Mouse (Mus musculus): ENCODE measurements around the gene Fbxw18. TPM values are rescaled to one million over a fixed set of nuclear protein-coding genes. Genes with fewer than 3 reads are reported as not detected.
"Not testable (repeated sequence)": the region's sequence is repeated elsewhere in the genome, so short reads cannot be mapped to it uniquely, and the experiment has no call there.

Fbxw18 gene
- polyA plus RNA-seq (2016; fragmentation: Nextera tagmentation; extraction: Ambion mirVana) = 0.14 TPM in 1 of 2 replicates, not detected in the other

GRCm38 (mm10) chr9:109702600-109702999 is at the start of gene Fbxw18:
Fbxw18 (minus strand) TSS chr9:109702700.
- not testable (repeated sequence) for ATAC-seq (ENCODE audit: insufficient number of reproducible peaks, insufficient read depth, low FRiP score, low TSS enrichment); H3K36me3 ChIP-seq; H3K4me1 ChIP-seq; H3K27me3 ChIP-seq; H3K4me3 ChIP-seq; H3K4me2 ChIP-seq (replicated peaks); H3K9me3 ChIP-seq; H3K27ac ChIP-seq; H3K9ac ChIP-seq
- WGBS = 74% methylated on average over 4 of the region's 4 CpGs

- not testable (repeated sequence) for H3K9ac ChIP-seq; ATAC-seq (ENCODE audit: insufficient number of reproducible peaks, insufficient read depth, low FRiP score, low TSS enrichment); H3K9me3 ChIP-seq; H3K4me1 ChIP-seq; H3K27ac ChIP-seq; H3K4me2 ChIP-seq (replicated peaks); H3K4me3 ChIP-seq; H3K27me3 ChIP-seq; H3K36me3 ChIP-seq
- 88% methylated on average over 3 of the region's 3 CpGs for WGBS
Measured at GRCm38 (mm10) chr9:109745989-109746388, 43.5 kb upstream of the Fbxw18 start, which contains the start of gene Fbxw26. Fbxw26 (minus strand) TSS chr9:109746089.

- H3K27ac ChIP-seq = no peak overlapping the region
- WGBS = 8% methylated on average over 1 of the region's 1 CpGs
- no peaks in the 10 kb centered on the region for H3K27me3 ChIP-seq
- H3K4me1 ChIP-seq = no peaks in the 10 kb centered on the region
- no peaks in the 10 kb centered on the region for H3K9me3 ChIP-seq
- no peaks in the 10 kb centered on the region for H3K36me3 ChIP-seq
- no peak overlapping the region for H3K4me2 ChIP-seq (replicated peaks)
- no peak overlapping the region for H3K4me3 ChIP-seq
- ATAC-seq (ENCODE audit: insufficient number of reproducible peaks, insufficient read depth, low FRiP score, low TSS enrichment) = no peak
- H3K9ac ChIP-seq = no peak overlapping the region
Measured at GRCm38 (mm10) chr9:109685299-109685698, 17.2 kb downstream of the Fbxw18 start.

GRCm38 (mm10) chr9:109664552-109664951 is 37.9 kb downstream of the Fbxw18 start, which contains the start of gene Fbxw25:
Fbxw25 (minus strand) TSS chr9:109664652.
- not testable (repeated sequence) for H3K4me2 ChIP-seq (replicated peaks); ATAC-seq (ENCODE audit: insufficient number of reproducible peaks, insufficient read depth, low FRiP score, low TSS enrichment); H3K9me3 ChIP-seq; H3K36me3 ChIP-seq; H3K4me1 ChIP-seq; H3K27me3 ChIP-seq; H3K27ac ChIP-seq; H3K4me3 ChIP-seq; H3K9ac ChIP-seq
- 76% methylated on average over 2 of the region's 2 CpGs for WGBS

Other genes starting within 250 kb of the Fbxw18 start
- not detected in 2 replicates for gene Fbxw19, start 206.8 kb downstream of the Fbxw18 start, polyA plus RNA-seq (2016; fragmentation: Nextera tagmentation; extraction: Ambion mirVana)
- gene Fbxw15, start 134.4 kb downstream of the Fbxw18 start, polyA plus RNA-seq (2016; fragmentation: Nextera tagmentation; extraction: Ambion mirVana) = not detected in 2 replicates
- gene Fbxw24, start 76.6 kb downstream of the Fbxw18 start, polyA plus RNA-seq (2016; fragmentation: Nextera tagmentation; extraction: Ambion mirVana) = not detected in 2 replicates
- gene Fbxw25, start 38.0 kb downstream of the Fbxw18 start, polyA plus RNA-seq (2016; fragmentation: Nextera tagmentation; extraction: Ambion mirVana) = not detected in 2 replicates
- gene Fbxw26, start 43.4 kb upstream of the Fbxw18 start, polyA plus RNA-seq (2016; fragmentation: Nextera tagmentation; extraction: Ambion mirVana) = not detected in 2 replicates
- gene Fbxw27, start 88.0 kb upstream of the Fbxw18 start, polyA plus RNA-seq (2016; fragmentation: Nextera tagmentation; extraction: Ambion mirVana) = not detected in 2 replicates
- not detected in 2 replicates for gene Spink8, start 109.6 kb upstream of the Fbxw18 start, polyA plus RNA-seq (2016; fragmentation: Nextera tagmentation; extraction: Ambion mirVana)
- 75.1 and 79.7 TPM in 2 replicates for gene Nme6, start 130.0 kb upstream of the Fbxw18 start, polyA plus RNA-seq (2016; fragmentation: Nextera tagmentation; extraction: Ambion mirVana)
- 1.9 TPM in 2 replicates for gene Camp, start 146.9 kb upstream of the Fbxw18 start, polyA plus RNA-seq (2016; fragmentation: Nextera tagmentation; extraction: Ambion mirVana)
- 51.7 and 52.3 TPM in 2 replicates for gene Cdc25a, start 172.9 kb upstream of the Fbxw18 start, polyA plus RNA-seq (2016; fragmentation: Nextera tagmentation; extraction: Ambion mirVana)
- 60.9 and 66.5 TPM in 2 replicates for gene Map4, start 228.8 kb upstream of the Fbxw18 start, polyA plus RNA-seq (2016; fragmentation: Nextera tagmentation; extraction: Ambion mirVana)

Measured in embryonic facial prominence, embryonic 12.5 days (tissue).